Mouse (Mus musculus) stomach, embryonic 15.5 days (tissue): ENCODE results near the gene Lgr4. TPM values are rescaled to one million over a fixed set of nuclear protein-coding genes. Genes with fewer than 3 reads are reported as not detected.
A peak's percentile ranks its signal among the peaks of the same experiment; 100 is the strongest.
"Not testable (repeated sequence)": the region's sequence is repeated elsewhere in the genome, so short reads cannot be mapped to it uniquely, and the experiment has no call there.

Experiments
- ATAC-seq: fragments of 200-750 bp; cut with Nextera tagmentation; 2 replicates; pipeline ENCODE4 v1.8.0; 2017; ENCODE audit warnings: low read depth, moderate number of reproducible peaks, moderate TSS enrichment; ENCODE audit not compliant: insufficient read depth, low FRiP score
- H3K27ac ChIP-seq: fragments of 300-500 bp; sonication (generic); 2 replicates; pipeline ENCODE4 v1.5.1; 2015; ENCODE audit warnings: mild to moderate bottlenecking, inconsistent platforms
- H3K27me3 ChIP-seq: fragments of 300-500 bp; sonication (generic); replicated peaks from 2 replicates; pipeline ENCODE4 v1.6.1; 2015; ENCODE audit warnings: inconsistent platforms
- H3K36me3 ChIP-seq: fragments of 300-500 bp; sonication (generic); 2 replicates; pipeline ENCODE4 v1.6.1; 2015; ENCODE audit warnings: inconsistent platforms
- H3K4me1 ChIP-seq: fragments of 300-500 bp; sonication (generic); 2 replicates; pipeline ENCODE4 v1.6.1; 2015; ENCODE audit warnings: inconsistent platforms
- H3K4me2 ChIP-seq: fragments of 300-500 bp; sonication (generic); 2 replicates; pipeline ENCODE4 v1.6.1; 2015; ENCODE audit warnings: mild to moderate bottlenecking, inconsistent platforms
- H3K4me3 ChIP-seq: fragments of 300-500 bp; sonication (generic); replicated peaks from 2 replicates; pipeline ENCODE4 v1.5.1; 2015; ENCODE audit warnings: inconsistent platforms
- H3K9ac ChIP-seq: fragments of 300-500 bp; sonication (generic); 2 replicates; pipeline ENCODE4 v1.6.1; 2015; ENCODE audit warnings: inconsistent platforms
- H3K9me3 ChIP-seq: fragments of 300-500 bp; sonication (generic); 2 replicates; pipeline ENCODE4 v1.6.1; 2016; ENCODE audit warnings: inconsistent platforms
- WGBS: fragments of 180-500 bp; shearing (Covaris S2); methylation state at CpG from one replicate; pipeline ENCODE4 v1.1.7; 2015; 5-methylcytosine and 5-hydroxymethylcytosine counted together
- polyA plus RNA-seq: library from polyadenylated mRNA; unstranded; fragments of >200 nt; fragmentation: Nextera tagmentation; extraction: Ambion mirVana; gene quantifications from 2 replicates; pipeline ENCODE4 v1.2.1, GENCODE M21; 2015

Gene Lgr4
- polyA plus RNA-seq = 24.4 and 26.0 TPM in 2 replicates

GRCm38 (mm10) chr2:109917496-109918413 is at the start of gene Lgr4:
Lgr4 (plus strand) TSS chr2:109917647.
- ATAC-seq = peak; percentile 98
- peak within 1 kb of the TSS; percentile 92 for H3K9ac ChIP-seq
- WGBS = under 1% methylated on average over 82 of the region's 111 CpGs
- H3K4me3 ChIP-seq = peak within 1 kb of the TSS; percentile 90
- H3K36me3 ChIP-seq = no peaks in the 10 kb centered on the region
- H3K4me1 ChIP-seq = peaks cover 13% of the 10 kb centered on the region
- H3K27ac ChIP-seq = peak within 1 kb of the TSS; percentile 99
- no peaks in the 10 kb centered on the region for H3K9me3 ChIP-seq
- no peaks in the 10 kb centered on the region for H3K27me3 ChIP-seq
- peak within 1 kb of the TSS; percentile 76 for H3K4me2 ChIP-seq

DNA sequence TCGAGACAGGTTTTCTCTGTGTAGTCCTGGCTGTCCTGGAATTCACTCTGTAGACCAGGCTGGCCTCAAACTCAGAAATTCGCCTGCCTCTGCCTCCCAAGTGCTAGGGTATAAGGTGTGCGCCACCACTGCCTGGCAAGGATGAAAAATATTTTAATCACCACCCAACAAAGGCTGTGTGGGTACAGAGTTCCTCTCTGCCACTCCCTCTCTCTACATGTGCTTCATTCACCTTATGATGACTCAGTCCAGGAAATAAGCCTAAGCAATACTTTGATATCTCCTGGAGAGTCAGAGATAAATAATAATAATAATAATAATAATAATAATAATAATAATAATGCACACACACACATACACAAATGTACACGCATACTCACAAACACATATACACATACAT is 38.0 kb upstream of the Lgr4 start:
- WGBS = 77% methylated on average over 4 of the region's 4 CpGs
- not testable (repeated sequence) for H3K27ac ChIP-seq, H3K27me3 ChIP-seq, H3K36me3 ChIP-seq, H3K4me2 ChIP-seq, H3K9ac ChIP-seq, H3K4me1 ChIP-seq, H3K4me3 ChIP-seq, H3K9me3 ChIP-seq
- 0 out of 2 replicates have a peak, but pooled peaks have one; percentile 27 for ATAC-seq

DNA sequence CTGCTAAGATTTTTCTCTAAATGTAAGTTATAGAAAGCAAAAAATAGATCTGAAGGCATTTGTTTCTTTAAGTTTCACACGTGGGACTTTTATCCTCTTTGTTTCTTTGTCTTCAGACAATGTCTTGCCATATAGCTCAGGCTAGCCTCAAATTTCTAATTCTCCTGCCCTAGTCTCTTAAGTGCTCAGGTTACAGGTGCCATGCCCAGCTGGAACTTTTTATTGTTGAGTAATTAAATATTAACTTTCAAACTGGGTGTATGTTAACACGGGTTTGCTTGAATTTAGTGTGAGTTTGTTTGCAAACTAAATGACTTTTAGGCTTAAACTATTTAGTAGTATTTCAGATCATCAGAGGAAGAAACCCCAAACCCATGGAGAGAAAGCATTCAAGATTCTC is 36.3 kb upstream of the Lgr4 start:
- Histone ChIP-seq H3K9me3 (no peaks in the 10 kb centered on the region), H3K27me3 (no peaks in the 10 kb centered on the region), H3K27ac (no peak overlapping the region), H3K4me2 (no peak overlapping the region), H3K4me3 (no peak overlapping the region), H3K36me3 (no peaks in the 10 kb centered on the region), H3K9ac (no peak overlapping the region), H3K4me1 (no peaks in the 10 kb centered on the region)
- no peak for ATAC-seq
- 30% methylated on average over 2 of the region's 2 CpGs for WGBS

DNA sequence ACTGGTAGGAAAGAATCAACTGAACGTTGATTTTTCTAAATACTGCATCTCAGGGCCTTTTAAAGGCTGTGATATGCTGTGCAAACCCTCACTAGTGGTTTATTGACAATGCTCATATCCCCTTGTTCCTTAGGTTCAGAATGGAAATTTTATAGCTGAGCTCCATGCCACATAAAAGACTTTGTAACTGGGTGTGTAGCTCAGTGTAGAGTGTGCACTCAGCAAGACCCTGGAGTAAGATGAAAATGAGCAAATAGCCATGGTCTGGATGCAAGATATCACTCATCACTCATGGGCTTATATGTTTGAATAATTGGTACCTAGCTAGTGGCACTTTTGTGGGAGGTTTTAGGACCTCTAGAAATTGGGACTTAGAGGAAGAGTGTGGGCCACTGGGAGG is 35.8 kb upstream of the Lgr4 start:
- H3K9ac ChIP-seq = no peak overlapping the region
- H3K9me3 ChIP-seq = no peaks in the 10 kb centered on the region
- H3K27me3 ChIP-seq = no peaks in the 10 kb centered on the region
- ATAC-seq = no peak
- no peaks in the 10 kb centered on the region for H3K4me1 ChIP-seq
- H3K4me2 ChIP-seq = no peak overlapping the region
- WGBS = 53% methylated on average over 1 of the region's 1 CpGs
- H3K36me3 ChIP-seq = no peaks in the 10 kb centered on the region
- H3K4me3 ChIP-seq = no peak overlapping the region
- H3K27ac ChIP-seq = no peak overlapping the region

DNA sequence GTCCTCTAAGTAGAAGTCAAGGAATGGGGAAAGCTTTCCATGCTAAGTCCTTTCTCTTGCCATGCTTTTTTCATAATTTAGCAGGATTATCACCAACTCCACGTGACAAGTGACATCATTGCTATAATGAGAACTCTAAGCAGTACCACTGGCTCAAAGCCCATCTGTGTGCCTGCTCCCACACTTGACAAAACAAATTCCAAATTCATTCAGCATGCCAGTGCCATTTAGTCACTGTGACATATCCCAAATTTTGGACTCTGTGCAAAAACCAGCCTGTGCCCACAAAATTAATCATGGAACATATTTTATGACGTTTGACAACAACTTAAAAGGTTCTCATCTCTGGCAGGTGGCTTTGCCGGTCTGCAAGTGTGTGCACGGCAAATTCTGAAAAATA is 33.3 kb upstream of the Lgr4 start:
- H3K4me2 ChIP-seq = no peak overlapping the region
- H3K27ac ChIP-seq = no peak overlapping the region
- no peaks in the 10 kb centered on the region for H3K9me3 ChIP-seq
- 73% methylated on average over 4 of the region's 4 CpGs for WGBS
- ATAC-seq = no peak
- no peaks in the 10 kb centered on the region for H3K36me3 ChIP-seq
- no peaks in the 10 kb centered on the region for H3K27me3 ChIP-seq
- H3K9ac ChIP-seq = no peak overlapping the region
- H3K4me1 ChIP-seq = no peaks in the 10 kb centered on the region
- no peak overlapping the region for H3K4me3 ChIP-seq

DNA sequence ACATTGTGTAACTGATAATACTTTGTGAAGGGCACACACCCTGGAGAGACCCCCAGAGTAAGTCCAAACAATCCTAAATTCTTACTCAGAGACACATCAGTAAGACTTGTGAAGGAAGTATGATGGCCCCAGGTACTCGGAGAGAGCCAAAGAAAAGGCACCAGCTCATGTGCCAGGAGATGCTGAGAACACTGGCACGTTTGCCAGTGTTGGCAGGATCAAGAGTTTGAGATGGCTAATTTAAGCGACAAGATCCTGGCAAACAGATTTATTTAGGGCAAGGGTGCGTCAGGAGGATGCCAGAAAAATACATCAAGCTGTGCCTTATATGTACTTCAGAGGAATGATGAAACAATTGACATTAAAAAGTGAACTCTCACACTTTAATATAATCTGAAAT is 32.9 kb upstream of the Lgr4 start:
- Histone ChIP-seq H3K36me3 (no peaks in the 10 kb centered on the region), H3K4me3 (no peak overlapping the region), H3K27ac (no peak overlapping the region), H3K4me2 (no peak overlapping the region), H3K9me3 (no peaks in the 10 kb centered on the region), H3K9ac (no peak overlapping the region), H3K4me1 (no peaks in the 10 kb centered on the region), H3K27me3 (no peaks in the 10 kb centered on the region)
- 65% methylated on average over 4 of the region's 4 CpGs for WGBS
- no peak for ATAC-seq

DNA sequence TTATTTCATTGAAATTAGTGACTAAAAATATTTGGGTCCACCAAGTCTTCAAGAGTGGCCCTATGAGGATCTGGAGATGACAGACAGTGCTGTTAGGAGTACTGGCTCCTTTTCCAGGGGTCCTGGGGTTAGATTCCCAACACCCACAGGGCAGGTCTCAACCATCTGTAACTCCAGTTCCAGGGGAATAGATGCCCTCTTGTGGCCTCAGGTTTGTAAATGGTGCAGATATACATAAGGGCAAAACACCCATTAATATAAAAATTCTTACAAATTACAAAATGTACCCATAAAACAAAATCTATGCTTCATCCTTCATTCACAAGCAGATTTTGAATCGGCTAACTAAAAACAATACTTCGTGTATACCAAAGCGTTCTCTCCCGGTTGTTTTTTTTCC is 27.4 kb upstream of the Lgr4 start:
- no peak for ATAC-seq
- H3K4me2 ChIP-seq = peak overlapping the region; percentile 42
- H3K27me3 ChIP-seq = no peaks in the 10 kb centered on the region
- H3K4me3 ChIP-seq = peak overlapping the region; percentile 99
- H3K36me3 ChIP-seq = peaks cover 5% of the 10 kb centered on the region; the same call in 1 of the 2 replicates
- 0 out of 2 replicates have a peak overlapping the region, but pooled peaks have one; percentile 86 for H3K27ac ChIP-seq
- peaks cover 8% of the 10 kb centered on the region for H3K4me1 ChIP-seq
- H3K9ac ChIP-seq = no peak overlapping the region
- no peaks in the 10 kb centered on the region for H3K9me3 ChIP-seq
- WGBS = 38% methylated on average over 4 of the region's 4 CpGs

DNA sequence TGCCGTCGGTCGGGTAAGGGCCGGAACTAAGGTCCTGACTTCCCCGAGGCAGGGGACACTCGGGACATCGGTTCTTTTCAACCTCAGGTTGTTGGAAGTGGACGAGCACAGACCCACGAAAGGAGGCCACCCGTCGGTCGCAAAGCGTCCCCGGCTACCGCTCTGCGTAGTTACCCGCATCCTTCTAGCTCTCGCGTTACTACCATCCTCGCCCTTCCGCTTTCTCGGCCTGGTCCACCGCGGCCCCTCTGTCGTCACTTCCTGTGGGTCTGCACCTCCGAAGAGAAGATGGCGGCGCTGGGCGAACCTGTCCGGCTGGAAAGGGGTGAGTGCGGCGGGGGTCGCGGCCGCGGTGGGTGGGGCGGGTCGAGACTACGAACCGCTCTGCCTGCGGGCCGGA is 26.9 kb upstream of the Lgr4 start, which contains the start of gene Lin7c:
Gene Lin7c (plus strand): TSS at position 257 of the 400 bp plus-strand sequence.
- Histone ChIP-seq H3K9me3 (no peaks in the 10 kb centered on the region), H3K4me2 (peak within 1 kb of the TSS; percentile 56), H3K9ac (peak within 1 kb of the TSS; percentile 97), H3K36me3 (peaks cover 8% of the 10 kb centered on the region; the same call in 1 of the 2 replicates), H3K27ac (peak within 1 kb of the TSS; percentile 86), H3K4me1 (peaks cover 8% of the 10 kb centered on the region), H3K4me3 (peak within 1 kb of the TSS; percentile 99), H3K27me3 (no peaks in the 10 kb centered on the region)
- peak; percentile 99 for ATAC-seq
- under 1% methylated on average over 42 of the region's 42 CpGs for WGBS

GRCm38 (mm10) chr2:109891031-109891430 is 26.4 kb upstream of the Lgr4 start:
- H3K27ac ChIP-seq = peak overlapping the region; percentile 86
- H3K9me3 ChIP-seq = no peaks in the 10 kb centered on the region
- ATAC-seq = peak; percentile 64
- no peaks in the 10 kb centered on the region for H3K27me3 ChIP-seq
- H3K4me3 ChIP-seq = peak overlapping the region; percentile 99
- peak overlapping the region; percentile 97 for H3K9ac ChIP-seq
- H3K36me3 ChIP-seq = peaks cover 12% of the 10 kb centered on the region
- peak overlapping the region; percentile 56 for H3K4me2 ChIP-seq
- H3K4me1 ChIP-seq = peaks cover 8% of the 10 kb centered on the region
- WGBS = under 1% methylated on average over 34 of the region's 34 CpGs

GRCm38 (mm10) chr2:109891471-109891870 is 26.0 kb upstream of the Lgr4 start:
- Histone ChIP-seq H3K9me3 (no peaks in the 10 kb centered on the region), H3K4me2 (peak overlapping the region; percentile 56), H3K4me3 (peak overlapping the region; percentile 99), H3K9ac (peak overlapping the region; percentile 97), H3K36me3 (peaks cover 17% of the 10 kb centered on the region), H3K27ac (peak overlapping the region; percentile 86; the same call in 1 of the 2 replicates), H3K27me3 (no peaks in the 10 kb centered on the region), H3K4me1 (peaks cover 8% of the 10 kb centered on the region)
- no peak for ATAC-seq
- WGBS = 21% methylated on average over 4 of the region's 4 CpGs

GRCm38 (mm10) chr2:109896311-109896710 is 21.1 kb upstream of the Lgr4 start:
- peaks cover 8% of the 10 kb centered on the region for H3K4me1 ChIP-seq

GRCm38 (mm10) chr2:109902869-109903268 is 14.6 kb upstream of the Lgr4 start:
- Histone ChIP-seq H3K4me3 (no peak overlapping the region), H3K9ac (no peak overlapping the region), H3K36me3 (peaks cover 3% of the 10 kb centered on the region), H3K27ac (no peak overlapping the region), H3K27me3 (no peaks in the 10 kb centered on the region), H3K4me1 (no peaks in the 10 kb centered on the region), H3K4me2 (no peak overlapping the region), H3K9me3 (no peaks in the 10 kb centered on the region)
- ATAC-seq = no peak
- WGBS = 67% methylated on average over 7 of the region's 7 CpGs

More at GRCm38 (mm10) chr2:109896311-109896710, 21.1 kb upstream of the Lgr4 start:
- Histone ChIP-seq H3K27me3 (no peaks in the 10 kb centered on the region), H3K9me3 (no peaks in the 10 kb centered on the region), H3K9ac (no peak overlapping the region), H3K36me3 (peaks cover 28% of the 10 kb centered on the region), H3K4me2 (no peak overlapping the region), H3K4me3 (no peak overlapping the region), H3K27ac (no peak overlapping the region)
- ATAC-seq = no peak
- WGBS = 77% methylated on average over 7 of the region's 7 CpGs
